Mouse (Mus musculus) midbrain, embryonic 14.5 days (tissue): ENCODE measurements around the gene Slc30a6. TPM values are rescaled to one million over a fixed set of nuclear protein-coding genes. Genes with fewer than 3 reads are reported as not detected.

Experiments used
- ATAC-seq: fragments of 200-750 bp; cut with Nextera tagmentation; 2 replicates; pipeline ENCODE4 v1.8.0; 2017; ENCODE audit warnings: moderate number of reproducible peaks, moderate library complexity; ENCODE audit not compliant: low FRiP score, low TSS enrichment
- DNase-seq: peaks from one replicate; pipeline ENCODE4 v3.0.0-alpha.2; 2015
- H3K27ac ChIP-seq: fragments of 300-500 bp; sonication (generic); replicated peaks from 2 replicates; pipeline ENCODE4 v1.5.1; 2014; ENCODE audit warnings: mild to moderate bottlenecking, low read depth, low read length, moderate library complexity
- H3K27me3 ChIP-seq: fragments of 300-500 bp; sonication (generic); 2 replicates; pipeline ENCODE4 v1.6.1; 2014; ENCODE audit warnings: low read length, control low read depth, mixed read lengths; ENCODE audit not compliant: control insufficient read depth, insufficient read depth
- H3K36me3 ChIP-seq: fragments of 300-500 bp; sonication (generic); 2 replicates; pipeline ENCODE4 v1.6.1; 2014; ENCODE audit warnings: low read length, control low read depth; ENCODE audit not compliant: control insufficient read depth, insufficient read depth
- H3K4me1 ChIP-seq: fragments of 300-500 bp; sonication (generic); 2 replicates; pipeline ENCODE4 v1.6.1; 2014; ENCODE audit warnings: mild to moderate bottlenecking, antibody characterized with exemption, low read length, control low read depth; ENCODE audit not compliant: control insufficient read depth, insufficient read depth
- H3K4me2 ChIP-seq: fragments of 300-500 bp; sonication (generic); 2 replicates; pipeline ENCODE4 v1.6.1; 2014; ENCODE audit warnings: mild to moderate bottlenecking, low read length, moderate library complexity
- H3K4me3 ChIP-seq: fragments of 300-500 bp; sonication (generic); replicated peaks from 2 replicates; pipeline ENCODE4 v1.5.1; 2014; ENCODE audit warnings: low read depth, low read length
- H3K9ac ChIP-seq: fragments of 300-500 bp; sonication (generic); replicated peaks from 2 replicates; pipeline ENCODE4 v1.6.1; 2014; ENCODE audit warnings: mild to moderate bottlenecking, low read length, moderate library complexity
- H3K9me3 ChIP-seq: fragments of 300-500 bp; sonication (generic); 2 replicates; pipeline ENCODE4 v1.6.1; 2016; ENCODE audit warnings: low read length, control low read depth, mixed read lengths; ENCODE audit not compliant: control insufficient read depth
- WGBS: fragments of 180-500 bp; shearing (Covaris S2); extraction: QIAGEN DNeasy Blood & Tissue Kit; methylation state at CpG from one replicate; pipeline ENCODE4 v1.1.7; 2014; 5-methylcytosine and 5-hydroxymethylcytosine counted together
- polyA plus RNA-seq: library from polyadenylated mRNA; unstranded; fragments of >200 nt; fragmentation: Nextera tagmentation; extraction: Ambion mirVana; gene quantifications from 2 replicates; pipeline ENCODE4 v1.2.1, GENCODE M21; 2014

The Slc30a6 gene
- polyA plus RNA-seq, 1 experiment from 2014 or later = 34.6 TPM

GRCm38 (mm10) chr17:74430074-74430473 is 34.7 kb downstream of the Slc30a6 start:
- Histone ChIP-seq H3K9me3 (no peaks in the 10 kb centered on the region), H3K4me2 (no peak overlapping the region), H3K4me1 (no peaks in the 10 kb centered on the region), H3K36me3 (peaks cover 14% of the 10 kb centered on the region), H3K27ac (no peak overlapping the region), H3K9ac (no peak overlapping the region), H3K4me3 (no peak overlapping the region), H3K27me3 (no peaks in the 10 kb centered on the region)
- ATAC-seq = no peak
- WGBS = 89% methylated on average over 8 of the region's 8 CpGs
- DNase-seq = no peak

- WGBS = 70% methylated on average over 13 of the region's 13 CpGs
Observed at GRCm38 (mm10) chr17:74431481-74431880, 36.1 kb downstream of the Slc30a6 start.

DNA sequence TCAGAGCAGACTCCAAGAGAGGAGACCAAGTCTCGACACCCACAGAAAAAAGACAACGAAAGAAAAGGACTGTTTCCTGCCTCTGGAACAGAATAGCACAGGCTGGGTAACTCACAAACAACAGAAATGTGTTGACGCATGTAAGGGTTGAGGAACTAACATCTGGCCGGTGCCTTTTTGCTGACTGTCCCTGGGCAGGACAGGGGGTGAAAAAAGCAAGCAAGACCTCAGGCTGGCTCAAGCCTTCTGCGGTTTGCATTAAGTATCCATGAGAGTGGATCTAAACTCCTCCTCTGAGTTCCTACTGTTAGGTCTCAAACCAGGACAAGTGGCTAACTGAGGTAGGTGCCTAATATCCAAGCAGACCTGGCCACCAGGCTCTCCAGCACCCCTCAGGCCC is 37.2 kb downstream of the Slc30a6 start:
- Histone ChIP-seq H3K27me3 (no peaks in the 10 kb centered on the region), H3K4me2 (no peak overlapping the region), H3K36me3 (no peaks in the 10 kb centered on the region), H3K4me3 (no peak overlapping the region), H3K4me1 (no peaks in the 10 kb centered on the region), H3K9ac (no peak overlapping the region), H3K27ac (no peak overlapping the region), H3K9me3 (no peaks in the 10 kb centered on the region)
- 92% methylated on average over 5 of the region's 5 CpGs for WGBS
- no peak for DNase-seq
- ATAC-seq = no peak

More at GRCm38 (mm10) chr17:74431481-74431880, 36.1 kb downstream of the Slc30a6 start:
- Histone ChIP-seq H3K27me3 (no peaks in the 10 kb centered on the region), H3K36me3 (peaks cover 11% of the 10 kb centered on the region), H3K27ac (no peak overlapping the region), H3K4me3 (no peak overlapping the region), H3K9me3 (no peaks in the 10 kb centered on the region), H3K4me2 (no peak overlapping the region), H3K9ac (no peak overlapping the region), H3K4me1 (no peaks in the 10 kb centered on the region)
- ATAC-seq (no peak), DNase-seq (peak; percentile 14)

GRCm38 (mm10) chr17:74437762-74438161 is 42.4 kb downstream of the Slc30a6 start:
- ATAC-seq (no peak), DNase-seq (no peak)
- no peaks in the 10 kb centered on the region for H3K36me3 ChIP-seq
- 87% methylated on average over 9 of the region's 9 CpGs for WGBS
- H3K27ac ChIP-seq = no peak overlapping the region
- no peak overlapping the region for H3K4me3 ChIP-seq
- H3K9ac ChIP-seq = no peak overlapping the region
- H3K4me1 ChIP-seq = no peaks in the 10 kb centered on the region
- H3K4me2 ChIP-seq = no peak overlapping the region
- H3K27me3 ChIP-seq = no peaks in the 10 kb centered on the region
- no peaks in the 10 kb centered on the region for H3K9me3 ChIP-seq

GRCm38 (mm10) chr17:74440486-74440885 is 45.1 kb downstream of the Slc30a6 start:
- DNase-seq (no peak), ATAC-seq (no peak)
- Histone ChIP-seq H3K4me3 (no peak overlapping the region), H3K9ac (no peak overlapping the region), H3K4me1 (no peaks in the 10 kb centered on the region), H3K4me2 (no peak overlapping the region), H3K27ac (no peak overlapping the region), H3K9me3 (no peaks in the 10 kb centered on the region), H3K36me3 (no peaks in the 10 kb centered on the region), H3K27me3 (no peaks in the 10 kb centered on the region)
- WGBS = 88% methylated on average over 5 of the region's 5 CpGs

- Histone ChIP-seq H3K9ac (no peak overlapping the region), H3K4me3 (no peak overlapping the region), H3K27me3 (no peaks in the 10 kb centered on the region), H3K4me2 (no peak overlapping the region), H3K36me3 (no peaks in the 10 kb centered on the region), H3K4me1 (no peaks in the 10 kb centered on the region), H3K9me3 (no peaks in the 10 kb centered on the region), H3K27ac (no peak overlapping the region)
- DNase-seq (no peak), ATAC-seq (no peak)
- whole genome bisulfite sequencing = 90% methylated on average over 10 of the region's 10 CpGs
Observed at GRCm38 (mm10) chr17:74449776-74450175, 54.4 kb downstream of the Slc30a6 start.

DNA sequence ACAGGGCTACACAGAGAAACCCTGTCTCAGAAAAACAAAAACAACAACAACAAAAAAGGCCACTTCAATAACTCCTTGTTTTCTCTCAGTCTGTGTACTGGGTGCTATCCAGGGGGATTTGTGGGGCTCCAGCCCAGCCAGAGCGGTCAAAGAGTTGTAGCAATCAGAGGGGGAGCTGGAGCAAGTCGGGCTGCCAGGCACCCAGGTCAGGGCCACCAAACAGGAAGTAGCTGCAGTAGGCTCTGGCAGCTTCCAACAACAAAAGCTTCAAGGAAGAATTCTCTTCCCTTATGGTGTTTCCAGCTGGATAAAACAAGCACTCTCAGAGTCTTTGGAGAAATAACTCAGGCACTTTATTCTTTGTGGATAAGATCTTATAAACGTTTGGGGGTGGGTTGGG is 58.5 kb downstream of the Slc30a6 start:
- Histone ChIP-seq H3K9ac (no peak overlapping the region), H3K4me1 (no peaks in the 10 kb centered on the region), H3K36me3 (no peaks in the 10 kb centered on the region), H3K4me2 (no peak overlapping the region), H3K27ac (no peak overlapping the region), H3K9me3 (no peaks in the 10 kb centered on the region), H3K4me3 (no peak overlapping the region), H3K27me3 (no peaks in the 10 kb centered on the region)
- WGBS = 82% methylated on average over 3 of the region's 3 CpGs
- ATAC-seq = no peak
- DNase-seq = no peak

- ATAC-seq (no peak), DNase-seq (no peak)
- Histone ChIP-seq H3K4me2 (no peak overlapping the region), H3K27me3 (no peaks in the 10 kb centered on the region), H3K9me3 (no peaks in the 10 kb centered on the region), H3K9ac (no peak overlapping the region), H3K27ac (no peak overlapping the region), H3K4me3 (no peak overlapping the region), H3K36me3 (no peaks in the 10 kb centered on the region), H3K4me1 (no peaks in the 10 kb centered on the region)
- 89% methylated on average over 1 of the region's 1 CpGs for WGBS
Observed at GRCm38 (mm10) chr17:74454660-74455059, 59.3 kb downstream of the Slc30a6 start.

DNA sequence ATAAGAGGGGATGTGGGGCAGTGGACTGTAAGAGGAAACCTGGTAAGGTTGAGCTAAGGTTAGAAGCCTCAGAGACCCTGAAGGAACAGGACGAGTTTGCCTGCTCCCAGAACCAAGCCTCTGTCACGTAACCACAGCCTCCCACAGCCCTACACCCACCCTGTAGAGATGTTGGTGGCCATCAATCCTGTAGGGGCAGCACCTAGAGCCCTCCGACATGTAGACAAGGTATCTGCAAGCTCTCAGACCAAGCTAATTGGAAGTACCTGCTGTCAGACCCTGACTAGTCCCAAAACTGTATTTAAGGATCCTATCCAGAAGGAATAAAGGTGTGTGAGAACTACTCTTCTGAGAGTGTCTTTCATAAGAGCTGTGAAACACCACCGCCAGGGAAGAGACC is 60.0 kb downstream of the Slc30a6 start:
- H3K4me3 ChIP-seq = no peak overlapping the region
- no peak for ATAC-seq
- DNase-seq = no peak
- no peaks in the 10 kb centered on the region for H3K4me1 ChIP-seq
- no peaks in the 10 kb centered on the region for H3K36me3 ChIP-seq
- no peak overlapping the region for H3K9ac ChIP-seq
- no peak overlapping the region for H3K27ac ChIP-seq
- no peaks in the 10 kb centered on the region for H3K9me3 ChIP-seq
- 89% methylated on average over 4 of the region's 4 CpGs for WGBS
- H3K4me2 ChIP-seq = no peak overlapping the region
- no peaks in the 10 kb centered on the region for H3K27me3 ChIP-seq
